Mouse (Mus musculus) fibroblast of lung, adult 2 months (primary cell): ENCODE measurements around the gene Stxbp1.

ENCODE experiments used
- DNase-seq: peaks from one replicate; pipeline ENCODE4 v3.0.0-alpha.2; 2011; ENCODE audit warnings: low read depth

Gene Stxbp1

DNA sequence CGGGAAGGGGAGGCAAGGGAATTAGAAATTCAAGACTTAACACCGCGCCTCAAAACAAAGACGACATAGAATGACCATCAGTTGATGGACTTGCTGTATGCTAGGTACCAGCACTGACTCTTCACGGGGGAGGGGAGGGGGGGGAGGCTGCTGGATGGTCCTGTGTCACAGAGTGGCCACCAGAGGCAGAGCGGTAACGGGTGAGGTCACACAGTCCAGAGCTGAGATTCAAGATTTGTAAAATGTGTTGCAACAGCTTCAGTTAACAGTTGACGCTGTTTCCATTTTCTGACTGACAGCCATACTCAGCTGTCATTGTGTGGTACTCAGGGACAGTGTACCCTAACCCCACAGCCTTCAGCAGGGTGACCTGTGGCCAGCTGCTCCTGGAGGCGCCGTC is 94.9 kb downstream of the Stxbp1 start:
- no peak for DNase-seq

DNA sequence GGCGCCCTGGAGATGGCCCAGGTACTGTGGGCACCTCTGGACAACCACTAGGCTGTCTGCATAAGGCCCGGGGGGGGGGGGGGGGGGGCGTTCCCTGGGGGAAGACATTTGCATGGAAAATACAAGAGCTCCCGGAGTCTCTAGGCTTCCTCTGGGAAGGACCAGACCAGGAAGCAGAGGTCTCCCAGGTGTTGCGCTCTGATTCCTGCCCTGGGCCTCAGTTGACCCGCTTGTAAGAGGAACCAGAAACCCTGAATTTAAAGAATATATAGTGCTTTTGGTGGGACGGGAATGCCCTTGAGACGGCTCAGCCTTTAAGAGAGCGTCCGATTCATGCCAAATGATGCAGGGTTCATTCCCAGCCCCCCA is 95.4 kb downstream of the Stxbp1 start:
- DNase-seq, result no peak

DNA sequence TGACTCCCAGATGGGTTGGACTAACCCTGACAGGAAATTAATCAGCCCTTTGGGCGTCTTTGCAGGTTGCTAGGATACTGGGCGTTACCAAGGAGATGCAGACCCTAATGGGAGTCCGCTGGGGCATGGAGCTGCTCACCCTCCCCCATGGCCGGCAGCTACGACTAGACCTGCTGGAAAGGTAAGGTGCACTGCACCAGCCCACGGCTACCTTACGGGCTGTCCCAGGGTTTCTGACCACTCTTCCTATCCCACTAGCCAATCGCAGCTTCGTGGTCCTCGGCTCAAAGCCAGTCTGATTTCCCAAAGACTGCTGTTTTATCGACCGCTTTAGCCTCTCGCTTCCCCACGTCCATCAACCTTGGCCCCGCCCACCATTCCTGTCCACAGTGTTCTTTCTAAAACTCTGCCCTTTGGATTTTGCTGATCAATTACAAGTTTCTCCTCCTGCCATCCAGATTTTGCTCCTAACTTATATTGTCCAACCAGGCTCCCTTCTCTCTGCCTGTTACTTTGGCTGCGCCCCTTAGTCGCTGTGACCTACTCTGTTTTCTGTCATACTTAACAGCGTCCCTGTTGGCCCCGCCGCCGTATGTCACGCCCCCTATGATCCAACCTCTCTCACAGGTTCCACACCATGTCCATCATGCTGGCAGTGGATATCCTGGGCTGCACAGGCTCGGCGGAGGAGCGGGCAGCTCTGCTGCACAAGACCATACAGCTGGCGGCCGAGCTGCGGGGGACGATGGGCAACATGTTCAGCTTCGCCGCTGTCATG is 96.0 kb downstream of the Stxbp1 start:
- DNase-seq, result peak; percentile 57

DNA sequence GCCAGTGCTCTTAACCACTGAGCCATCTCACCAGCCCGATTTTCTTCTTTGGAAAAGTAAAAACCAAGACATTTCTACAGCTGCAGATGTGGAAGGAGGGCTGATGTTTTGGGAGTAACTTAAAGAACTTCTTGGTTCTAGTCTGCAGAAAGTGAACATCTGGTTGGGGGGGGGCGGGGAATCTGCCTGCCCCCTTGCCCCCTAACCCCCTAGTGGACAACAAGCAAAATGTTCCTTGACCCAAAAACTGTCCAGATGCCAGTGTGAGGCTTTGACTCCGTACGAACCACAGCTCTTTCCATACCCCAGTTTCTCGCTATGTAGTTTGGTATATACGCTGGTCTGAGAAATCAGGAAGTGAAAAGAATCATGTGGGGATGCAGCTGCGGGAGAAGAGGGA is 96.8 kb downstream of the Stxbp1 start:
- no peak for DNase-seq

DNA sequence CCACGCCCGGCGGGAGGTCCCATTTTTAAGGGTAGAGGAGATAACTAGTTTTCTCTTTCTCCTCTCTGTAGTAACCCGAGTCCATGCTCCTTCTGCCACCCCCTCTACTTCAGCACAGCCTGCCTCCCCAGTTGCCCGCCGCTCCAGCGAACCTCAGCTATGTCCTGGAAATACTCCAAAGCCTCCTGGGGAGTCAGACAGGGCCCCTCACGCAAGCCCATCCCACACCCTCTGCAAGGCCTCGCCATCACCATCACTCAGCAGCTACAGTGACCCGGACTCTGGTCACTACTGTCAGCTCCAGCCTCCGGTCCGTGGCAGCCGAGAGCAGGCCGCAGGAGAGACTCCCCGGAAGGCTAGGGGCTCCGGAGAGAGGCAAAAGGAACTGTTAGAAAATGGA is 98.0 kb downstream of the Stxbp1 start:
- no peak for DNase-seq

DNA sequence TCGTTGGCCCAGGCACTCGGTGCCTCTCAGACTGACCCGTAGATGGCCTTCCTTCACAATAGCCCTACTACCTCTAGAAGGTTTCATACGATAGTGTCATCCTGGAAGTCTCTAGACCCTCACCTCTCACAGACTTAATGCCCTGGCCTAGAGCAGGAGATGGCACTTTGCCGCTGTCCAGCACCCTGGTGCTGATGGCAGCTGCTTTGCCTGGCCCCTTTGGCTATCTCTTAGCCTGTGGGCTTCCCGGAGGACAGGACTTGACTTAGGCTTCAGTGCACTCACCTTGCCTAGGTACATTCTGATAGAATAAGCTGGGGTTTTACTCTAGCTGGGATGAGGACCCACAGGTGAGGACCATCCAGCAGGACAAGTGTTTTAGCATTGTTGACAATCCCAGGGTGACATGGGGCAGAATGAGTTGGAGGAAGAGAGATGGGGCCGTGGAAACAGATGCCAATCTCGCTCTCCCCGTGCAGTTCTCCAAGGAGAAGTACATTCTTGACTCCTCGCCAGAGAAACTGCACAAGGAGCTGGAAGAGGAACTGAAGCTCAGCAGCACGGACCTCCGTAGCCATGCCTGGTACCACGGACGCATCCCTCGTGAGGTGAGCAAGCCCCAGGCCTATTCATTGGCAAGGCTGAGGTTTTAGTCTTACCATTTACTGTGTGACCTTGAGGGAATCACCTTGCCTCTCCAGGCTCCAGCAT is 102.6 kb downstream of the Stxbp1 start:
- no peak for DNase-seq

DNA sequence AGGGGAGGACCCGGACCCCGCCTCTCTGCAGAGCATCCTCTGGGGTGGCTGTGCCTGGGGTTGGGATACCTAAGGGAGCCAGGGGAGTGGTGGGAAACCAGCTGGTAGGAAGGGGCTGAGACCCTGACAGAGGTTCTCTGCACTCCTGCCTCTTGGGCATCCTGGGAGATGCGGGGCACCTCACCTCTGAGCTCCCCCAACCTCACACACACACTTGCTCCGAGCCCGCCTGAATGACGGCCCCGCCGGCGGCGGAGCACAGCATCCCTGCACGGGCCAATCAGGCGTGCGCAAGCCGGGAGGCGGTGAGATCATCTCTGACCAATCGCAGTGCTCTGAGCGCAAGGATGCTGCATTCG is 104.9 kb downstream of the Stxbp1 start:
- no peak for DNase-seq

DNA sequence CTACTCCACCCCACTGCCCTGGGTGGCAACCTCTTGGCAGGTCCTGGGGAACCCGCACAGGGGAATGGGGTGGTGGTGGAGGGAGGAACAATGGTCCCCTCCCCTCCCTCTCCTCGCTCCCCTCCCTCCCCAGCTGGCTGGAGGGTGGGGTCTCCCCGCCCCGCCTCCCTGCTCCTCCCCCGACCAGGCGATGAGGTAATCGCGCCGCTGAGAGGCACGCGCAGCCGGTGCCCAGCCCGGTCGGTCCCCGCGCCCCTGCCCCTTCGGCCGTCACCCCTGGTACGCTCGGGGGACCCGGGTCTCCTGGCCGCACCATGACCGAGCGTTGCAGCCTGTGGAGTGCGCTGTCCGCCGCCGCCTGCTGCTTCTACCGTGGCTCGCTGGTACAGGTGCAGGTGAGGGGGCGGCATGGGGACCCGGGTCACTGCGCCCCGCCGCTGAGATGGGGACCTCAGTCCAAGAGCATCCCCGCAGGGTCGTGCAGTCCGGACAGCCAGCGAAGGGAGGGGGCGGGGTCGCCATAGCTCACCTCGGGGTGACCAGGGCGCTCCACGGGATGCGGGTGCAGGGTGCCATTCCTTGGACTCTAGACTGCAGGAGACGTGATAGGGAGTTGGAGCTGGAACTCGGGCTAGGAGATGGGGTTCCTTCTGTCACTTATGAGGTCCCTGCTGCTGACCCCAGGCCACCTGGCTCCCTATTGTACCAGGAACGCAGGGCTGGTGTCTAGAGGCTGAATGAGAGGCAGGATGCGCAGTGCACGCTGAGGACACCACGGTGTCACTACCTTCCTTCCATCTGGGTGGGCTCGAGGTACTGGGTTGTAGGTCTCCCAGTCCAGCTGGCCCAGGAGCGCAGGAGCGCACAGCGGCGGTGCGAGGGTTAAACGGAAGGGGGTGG is 105.5 kb downstream of the Stxbp1 start:
- no peak for DNase-seq

DNA sequence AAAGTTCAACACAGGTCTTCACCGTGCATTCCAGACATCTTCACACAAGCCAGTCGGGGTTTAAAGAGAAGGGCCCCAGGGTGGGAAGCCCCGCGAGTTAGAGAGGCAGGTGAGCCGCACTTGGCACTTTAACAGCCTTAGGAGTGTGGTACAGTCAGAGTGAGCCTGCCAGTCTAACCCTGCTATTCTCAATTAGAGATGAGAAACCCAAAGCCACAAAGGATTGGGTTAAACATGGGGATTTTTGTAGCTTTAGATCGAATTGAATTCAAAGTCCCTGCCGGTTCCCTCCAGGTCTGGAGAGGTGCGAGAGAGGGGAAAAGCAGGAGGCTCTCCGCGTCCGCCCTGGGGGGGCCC is 106.2 kb downstream of the Stxbp1 start, which contains the start of gene 6330409D20Rik:
TSS of gene 6330409D20Rik (minus strand) at position 101 of the 357 bp plus-strand sequence.
- no peak for DNase-seq

DNA sequence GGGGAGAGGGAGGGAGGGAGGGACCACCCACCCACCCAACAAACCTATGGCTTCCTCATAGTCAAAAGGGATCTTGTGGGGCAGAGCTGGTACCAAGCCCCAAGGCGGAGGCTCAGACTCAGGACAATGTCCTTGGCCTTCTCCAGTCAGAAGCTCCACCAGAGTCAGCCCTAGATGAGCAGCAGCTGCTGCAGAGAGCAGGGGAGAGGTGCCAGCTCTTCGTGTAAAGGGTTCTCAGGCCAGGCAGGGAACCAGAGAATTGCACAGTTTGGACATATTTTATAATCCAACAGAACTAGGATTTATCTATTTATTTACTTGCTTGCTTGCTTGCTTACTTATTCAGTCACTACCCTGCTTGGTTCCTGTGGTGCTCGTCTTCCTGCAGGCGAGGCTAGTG is 107.7 kb downstream of the Stxbp1 start:
- no peak for DNase-seq
